Mouse (Mus musculus) spleen, postnatal 14 days (tissue): Measurements from ENCODE around the gene Thsd7a.

Experiments
- DNase-seq, 2 experiments: peaks; one replicate each; pipeline ENCODE4 v3.0.0; 2021 to 2022; ENCODE audit warnings: low spot score in 2 of 2

Thsd7a gene

DNA sequence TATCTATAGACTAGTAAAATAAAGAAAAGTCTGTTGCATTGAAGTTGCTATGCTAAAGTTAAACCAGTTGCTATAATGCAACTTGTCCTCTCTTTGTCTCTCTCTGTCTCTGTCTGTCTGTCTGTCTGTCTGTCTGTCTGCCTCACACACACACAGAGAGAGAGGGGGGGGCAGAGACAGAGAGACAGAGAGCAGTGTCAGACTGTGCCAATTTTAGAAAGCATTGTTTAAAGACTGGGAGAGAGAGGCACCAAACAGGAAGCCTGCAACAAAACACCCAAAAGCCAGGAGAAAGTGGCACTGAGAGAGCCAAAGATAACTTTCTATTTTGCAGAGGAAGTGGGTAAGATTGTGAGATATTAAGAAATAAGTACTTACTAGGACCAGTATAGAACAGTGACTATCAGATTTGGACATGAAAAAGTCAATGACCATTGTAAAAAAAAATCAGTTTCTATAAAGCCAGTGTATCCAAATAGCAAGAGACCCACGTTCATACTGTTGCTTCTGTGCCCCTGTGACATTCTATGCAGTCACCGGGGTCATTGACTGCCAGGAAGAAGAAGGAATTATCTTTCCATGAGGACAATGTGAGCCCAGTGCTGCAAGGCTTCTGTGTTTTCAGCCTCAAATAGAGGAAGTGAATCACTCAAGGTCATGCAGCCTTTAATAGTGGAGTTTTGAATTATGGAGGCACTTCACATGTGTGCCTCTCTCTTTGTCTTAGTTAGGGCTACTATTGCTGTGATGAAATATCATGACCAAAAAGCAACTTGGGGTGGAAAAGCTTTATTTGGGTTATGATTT is 355.4 kb downstream of the Thsd7a start:
- DNase-seq: no peak

DNA sequence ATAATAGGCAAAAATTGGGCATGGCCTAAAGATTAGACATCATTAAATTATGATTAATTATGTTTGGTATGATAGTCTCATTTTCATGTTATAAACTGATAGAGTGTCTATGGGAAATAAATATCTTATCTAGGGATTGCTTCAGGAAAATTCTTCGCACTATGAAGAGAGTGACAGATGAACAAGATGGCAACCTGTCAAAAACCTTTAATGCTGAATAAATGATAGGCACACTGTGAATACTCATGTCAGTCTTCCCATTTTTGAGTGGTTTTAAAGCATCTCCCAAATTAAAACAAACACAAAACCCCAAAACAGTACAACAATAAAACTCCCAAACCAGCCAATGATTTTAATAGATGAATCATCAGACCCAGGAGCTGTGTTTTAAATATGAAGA is 362.5 kb downstream of the Thsd7a start:
- DNase-seq: no peak

DNA sequence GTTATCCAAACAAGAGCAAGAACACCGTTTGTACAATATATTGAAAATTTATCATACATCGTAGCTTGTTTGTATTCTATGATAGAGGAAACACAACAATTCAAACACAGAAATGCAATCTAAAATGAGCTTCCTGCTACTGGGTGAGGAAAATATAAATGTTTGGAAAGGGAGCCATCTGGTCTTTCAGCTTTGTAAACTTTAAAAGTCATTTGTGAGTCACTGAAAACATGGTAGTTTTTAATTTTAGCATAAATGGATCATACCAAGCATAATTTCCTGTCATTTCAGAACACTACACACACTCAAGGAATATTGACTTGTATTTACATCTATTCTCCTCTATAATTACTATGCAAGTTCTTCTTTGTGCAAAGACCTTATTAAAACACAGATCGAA is 363.6 kb downstream of the Thsd7a start:
- no peak for DNase-seq

DNA sequence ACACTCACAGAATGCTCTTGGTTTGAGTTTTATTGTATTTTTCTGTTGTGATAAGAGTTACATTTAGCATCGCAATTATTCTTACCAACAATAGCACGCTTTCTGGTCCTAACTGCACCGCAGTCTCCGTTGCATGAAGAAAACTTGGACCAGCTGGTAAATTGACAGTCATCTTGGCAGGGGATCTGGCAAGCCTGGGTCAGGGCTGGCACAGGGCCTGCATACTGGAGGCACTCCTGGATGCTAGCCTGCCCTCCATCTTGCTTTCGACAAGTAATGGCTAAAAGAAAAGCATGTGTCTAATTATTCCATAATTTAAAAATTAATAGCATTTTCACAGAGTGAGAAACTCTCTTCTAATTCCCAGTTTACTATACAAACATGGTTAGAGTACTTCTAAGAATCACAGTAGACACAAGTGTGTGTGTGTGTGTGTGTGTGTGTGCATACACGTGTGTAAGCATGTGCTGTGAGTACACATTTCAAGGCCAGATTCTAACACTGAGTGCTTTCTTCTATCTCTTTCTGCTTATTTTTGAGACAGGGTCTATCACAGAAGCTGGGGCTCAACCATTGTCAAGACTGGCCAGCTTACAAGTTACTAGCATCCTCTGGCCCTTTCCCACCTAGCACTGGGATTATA is 368.0 kb downstream of the Thsd7a start:
- DNase-seq: no peak

DNA sequence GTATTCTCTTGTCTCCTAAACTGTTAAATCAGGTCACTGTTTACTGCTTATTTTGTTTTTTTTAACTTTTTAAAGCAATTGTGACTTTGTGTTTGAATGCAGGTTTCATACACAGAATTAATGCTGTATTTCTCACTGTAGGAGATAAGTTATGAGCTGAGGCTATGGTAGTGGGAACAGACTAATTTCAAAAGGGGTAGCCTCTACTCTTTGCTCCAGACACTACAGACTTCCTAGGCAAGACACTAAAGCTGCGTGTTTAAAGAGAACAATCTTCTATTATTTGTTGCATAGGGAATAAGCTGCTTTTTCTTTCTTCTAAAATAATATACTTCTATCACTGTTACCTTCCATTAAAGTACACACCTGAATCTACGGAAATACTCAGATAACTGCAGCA is 368.5 kb downstream of the Thsd7a start:
- no peak for DNase-seq

DNA sequence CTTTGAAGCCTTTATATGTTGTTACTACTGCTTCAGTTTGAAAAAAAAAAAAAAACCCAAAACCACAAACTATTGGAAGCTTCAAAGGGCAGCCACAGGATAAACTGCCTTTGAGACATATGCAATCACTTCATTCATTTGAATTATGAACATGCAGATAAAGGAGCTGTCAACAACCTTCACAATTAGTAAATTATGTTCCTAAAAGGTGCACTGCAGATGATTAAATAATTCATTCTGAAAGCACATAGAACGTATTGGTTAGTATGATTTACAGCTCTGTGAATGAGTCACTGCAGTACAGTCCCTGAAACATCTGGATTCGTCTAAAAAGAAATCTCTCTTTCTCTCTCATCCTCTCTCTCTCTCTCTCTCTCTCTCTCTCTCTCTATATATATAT is 390.5 kb downstream of the Thsd7a start:
- no peak for DNase-seq

DNA sequence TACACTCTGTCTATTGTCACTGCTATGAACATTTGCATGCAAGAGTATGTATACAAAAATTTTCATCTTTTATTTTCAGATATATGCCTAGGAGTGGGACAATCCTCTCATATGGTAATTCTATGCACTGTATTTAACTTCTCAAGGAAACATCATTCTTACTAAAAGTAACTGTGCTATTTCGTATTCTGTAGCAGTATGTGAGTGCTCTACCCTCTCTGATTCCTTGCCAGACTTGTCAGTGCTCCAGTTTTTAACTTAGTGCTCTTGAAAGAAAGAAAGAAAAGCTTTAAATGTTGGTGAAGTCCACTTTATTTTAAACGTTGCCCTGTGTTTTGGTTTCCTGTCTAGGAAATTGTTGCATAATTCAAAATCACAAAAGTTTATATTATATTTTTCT is 395.6 kb downstream of the Thsd7a start:
- no peak for DNase-seq

DNA sequence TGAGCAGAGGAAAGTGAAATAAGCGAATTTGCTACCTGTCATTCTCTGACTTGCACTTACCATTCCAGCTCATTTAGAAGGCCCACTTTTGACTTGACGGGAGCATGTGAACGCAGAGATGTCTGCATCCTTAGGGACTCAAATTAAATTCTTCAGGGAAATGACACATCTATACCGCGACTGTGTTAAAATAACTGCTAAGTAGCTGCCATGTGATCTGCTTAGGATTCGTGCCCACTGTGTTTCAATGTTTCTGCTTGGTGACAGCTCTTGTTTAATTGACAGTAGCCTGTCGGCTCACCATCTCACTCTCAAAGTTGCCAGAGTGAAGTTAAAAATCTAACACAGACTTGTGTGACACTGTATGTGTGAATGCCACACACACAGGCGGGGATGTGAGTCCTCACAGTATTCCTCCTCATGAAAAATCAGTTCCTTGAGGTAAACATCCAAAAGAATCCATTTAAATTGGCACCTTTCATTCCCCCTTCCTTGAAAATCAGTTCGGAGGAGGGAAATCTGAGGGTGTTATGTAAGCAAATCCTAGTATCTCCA is 397.0 kb downstream of the Thsd7a start:
- DNase-seq: no peak

DNA sequence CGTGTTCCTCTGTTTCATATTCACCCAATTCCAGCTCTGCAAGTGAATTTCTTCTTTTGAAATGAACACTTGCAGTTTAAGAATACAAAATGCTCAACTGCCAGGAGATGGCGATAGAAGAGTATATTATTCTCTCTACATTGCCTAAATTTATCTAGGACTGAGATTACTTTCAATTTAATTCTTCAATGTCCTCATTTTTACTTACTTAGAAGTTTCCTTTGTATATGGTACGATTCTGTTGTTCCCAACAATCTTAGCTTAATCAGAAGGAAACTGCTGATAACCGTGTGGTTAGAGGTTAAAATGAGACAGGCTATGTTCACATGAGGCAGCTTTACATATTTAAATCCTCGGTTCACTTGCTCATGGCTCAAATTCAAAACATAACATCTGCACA is 398.5 kb downstream of the Thsd7a start:
- DNase-seq: no peak

DNA sequence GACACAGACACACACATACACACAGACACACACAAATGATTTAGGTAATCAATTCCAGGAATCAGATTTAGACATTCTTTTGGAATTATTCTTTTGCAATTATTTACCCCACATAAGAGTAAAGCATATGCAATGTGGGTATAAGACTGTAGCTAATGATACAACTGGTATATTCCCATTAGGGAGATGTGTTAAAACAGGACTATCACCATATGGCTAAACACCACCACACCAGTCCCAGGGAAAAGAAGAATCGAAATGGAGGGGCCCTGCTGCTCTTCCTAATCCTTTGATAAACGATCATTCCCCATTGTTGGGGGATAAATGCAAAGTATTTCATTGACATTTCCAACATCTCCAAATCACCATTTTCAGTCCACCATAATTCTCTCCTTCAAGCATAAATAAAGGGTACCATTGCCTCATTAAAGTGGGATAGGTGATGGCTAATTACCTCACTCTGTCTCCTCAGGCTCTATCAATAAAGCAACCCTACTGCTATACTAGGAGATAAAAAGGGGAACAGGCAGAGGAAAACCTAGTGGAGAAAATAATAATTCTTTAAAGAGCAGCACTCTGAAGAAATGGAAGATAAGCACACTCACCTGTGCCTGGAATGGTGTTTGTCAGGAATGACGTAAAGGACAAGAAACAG is 400.0 kb downstream of the Thsd7a start:
- DNase-seq: no peak

DNA sequence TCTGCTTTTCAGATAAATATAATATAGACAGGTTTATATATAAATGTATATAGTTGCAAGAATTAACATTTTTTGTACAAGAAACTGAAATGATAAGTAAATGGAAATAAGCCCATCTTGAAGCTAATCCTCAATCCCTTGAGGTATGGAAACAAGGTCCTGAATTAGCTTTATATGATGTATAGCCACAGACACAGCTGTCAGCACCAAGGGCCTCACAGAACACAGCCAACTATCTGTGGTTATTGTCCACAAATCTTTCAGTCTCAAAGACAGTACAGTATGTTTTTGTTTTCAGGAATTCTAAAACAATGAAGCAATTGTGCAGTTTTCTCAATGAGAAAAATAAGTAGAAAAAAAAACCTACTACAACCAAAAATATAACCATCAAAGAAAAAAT is 400.5 kb downstream of the Thsd7a start:
- DNase-seq: no peak

DNA sequence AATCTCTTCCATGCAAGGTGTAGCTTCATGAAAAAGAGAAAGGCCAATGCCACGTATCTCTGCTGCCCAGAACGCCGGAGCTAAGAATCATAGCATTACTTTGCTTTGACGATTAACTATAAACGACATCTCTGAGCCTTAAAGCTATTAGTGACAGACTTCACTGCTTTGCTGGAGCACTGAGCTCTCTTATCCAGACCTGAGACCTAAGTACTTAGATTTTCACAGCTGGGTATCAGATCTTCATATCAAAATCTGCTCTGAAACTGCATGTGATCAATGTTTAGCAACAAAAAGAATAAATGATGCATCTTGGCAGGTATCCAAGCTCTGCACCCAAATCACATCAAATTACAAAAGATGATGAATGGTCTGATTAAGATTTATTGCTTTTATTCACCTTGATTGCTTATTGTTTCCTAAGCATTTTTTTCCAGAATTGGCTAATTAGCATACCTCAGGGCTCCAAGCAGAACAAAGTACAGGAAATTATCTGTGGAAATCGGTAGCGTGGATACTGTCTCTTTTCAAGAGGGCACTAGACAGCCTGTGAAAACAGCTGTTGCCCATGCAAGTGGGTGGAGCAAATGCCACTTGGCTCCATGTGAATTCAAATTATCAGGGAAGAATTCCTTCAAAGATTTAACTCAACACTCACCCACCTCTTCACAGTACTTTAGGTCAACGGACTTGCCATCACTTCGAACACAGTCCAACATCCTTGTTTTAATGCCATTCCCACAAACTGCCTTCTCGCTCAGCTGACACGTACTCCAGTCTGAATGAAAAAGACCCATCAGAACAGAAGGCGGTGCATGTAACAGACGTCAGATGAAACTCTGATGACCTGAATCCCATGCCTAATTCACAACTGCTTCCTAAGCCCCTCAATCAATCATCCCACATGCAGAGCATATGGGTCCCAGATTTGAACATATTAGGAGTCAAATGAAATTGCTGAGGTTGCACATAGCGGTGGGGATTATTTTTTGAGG is 412.3 kb downstream of the Thsd7a start:
- no peak for DNase-seq

DNA sequence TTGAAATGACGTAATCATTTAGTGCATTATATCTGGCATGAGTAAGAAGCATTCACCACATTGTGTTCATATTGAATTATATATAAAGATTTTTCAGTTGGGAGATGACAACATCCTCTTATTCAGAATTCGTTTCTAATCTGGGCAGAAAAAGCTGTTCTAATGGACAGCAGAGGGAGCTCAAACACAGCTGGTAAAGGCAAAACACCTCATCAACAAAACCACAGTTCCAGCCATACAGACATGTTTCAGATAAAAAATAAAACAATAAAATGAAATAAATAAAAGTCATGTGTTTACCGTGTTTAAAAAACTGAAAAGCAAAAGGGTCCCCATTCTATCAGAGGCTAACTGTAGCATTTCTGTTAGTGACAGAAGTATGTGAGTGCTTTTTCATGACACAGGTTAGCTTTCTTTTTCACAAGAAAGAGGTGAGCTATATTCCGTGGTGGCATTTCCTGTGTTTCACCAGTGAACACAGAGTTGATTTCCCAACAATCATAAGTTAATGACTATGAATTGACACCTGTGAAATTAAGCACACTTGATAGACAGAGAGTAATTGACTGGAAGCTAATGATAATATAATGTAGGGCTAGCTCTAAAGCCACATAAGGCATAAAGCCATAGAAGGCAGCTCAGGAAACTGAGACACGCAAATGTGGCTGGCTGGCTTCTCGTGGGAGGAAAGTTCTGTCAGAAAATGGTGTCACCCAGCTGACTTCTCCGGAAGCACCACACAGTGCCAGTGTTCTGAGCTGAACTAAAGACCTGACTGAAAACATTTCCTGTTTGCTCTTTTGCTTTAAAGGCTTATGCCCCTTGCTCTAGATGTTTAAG is 433.9 kb downstream of the Thsd7a start:
- no peak for DNase-seq

DNA sequence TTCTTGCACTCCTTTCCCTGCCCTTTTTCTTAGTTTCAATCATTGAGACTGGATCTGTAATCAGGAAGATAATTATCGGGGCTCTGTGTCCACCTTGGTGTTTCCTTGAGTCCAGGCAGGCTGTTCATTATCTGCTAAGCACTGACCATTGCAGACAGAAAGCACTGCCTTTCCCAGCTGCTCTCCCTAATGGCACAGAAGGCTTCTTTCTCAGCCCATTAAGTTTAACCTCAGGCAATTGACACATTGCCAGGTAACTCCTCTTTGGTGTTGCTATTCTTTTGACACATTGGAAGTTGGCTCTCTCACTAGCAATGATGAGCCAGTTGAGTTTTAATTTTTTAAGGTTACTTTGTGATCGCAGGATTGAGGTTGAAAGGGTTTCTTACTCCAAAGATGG is 441.7 kb downstream of the Thsd7a start:
- no peak for DNase-seq

DNA sequence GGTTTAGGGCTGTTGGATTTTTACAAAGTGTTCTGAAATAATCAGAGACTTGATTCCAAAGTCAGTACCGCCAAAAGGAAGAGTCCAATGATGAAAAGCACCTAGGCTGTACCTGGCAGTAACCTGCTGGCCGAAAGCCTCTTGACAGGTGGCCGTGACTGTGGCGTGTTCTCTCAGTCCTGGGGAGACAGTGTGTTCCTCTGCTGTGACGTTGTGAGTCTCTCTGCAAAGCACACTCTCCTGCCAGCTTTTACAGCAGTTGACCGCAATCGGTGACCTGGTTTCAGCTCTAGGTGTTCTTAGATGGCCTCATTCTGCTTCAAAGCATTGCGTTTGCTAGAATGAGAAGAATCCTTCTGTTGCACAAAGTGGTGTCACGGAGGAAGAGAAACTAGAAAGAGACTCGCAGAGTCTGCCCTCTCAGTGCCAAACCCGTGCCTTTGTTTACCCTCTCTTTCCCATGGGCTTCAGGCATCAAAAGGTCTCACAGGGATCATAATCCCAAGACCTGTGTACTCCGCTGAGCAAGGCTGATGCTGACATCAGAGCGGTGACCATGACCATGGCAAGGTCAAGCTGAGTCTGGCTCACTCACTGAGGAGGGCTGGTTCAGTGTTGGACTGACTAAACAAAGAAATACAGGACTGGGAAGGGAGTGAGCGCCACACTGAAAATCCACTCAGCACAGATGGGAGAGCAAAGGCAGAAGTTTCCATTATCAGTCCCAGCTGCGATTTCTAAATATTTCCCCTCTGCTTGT is 486.4 kb downstream of the Thsd7a start:
- no peak for DNase-seq
